Mouse (Mus musculus): ENCODE measurements around the gene Ralgps2. TPM values are rescaled to one million over a fixed set of nuclear protein-coding genes. Genes with fewer than 3 reads are reported as not detected.
A peak's percentile ranks its signal among the peaks of the same experiment; 100 is the strongest.

The Ralgps2 gene
- 10 to 100 TPM; 10.4 to 12.0 TPM for total RNA-seq (2021)

- DNase-seq: peak; percentile 46 to 65
- intact Hi-C loops (cut with DNase I): no loop called here
These were observed at the start of gene Ralgps2 for GRCm38 (mm10) chr1:156939251-156940141. TSS of gene Ralgps2 (minus strand) at chr1:156939626.

- intact Hi-C loops (cut with DNase I): no loop called here
- DNase-seq: no peak
These were observed 48.1 kb upstream of the Ralgps2 start for GRCm38 (mm10) chr1:156987576-156987975.

GRCm38 (mm10) chr1:156986641-156987345 is 47.4 kb upstream of the Ralgps2 start:
- DNase-seq: no peak
- intact Hi-C loops (cut with DNase I): no loop called here

GRCm38 (mm10) chr1:156985657-156986640 is 46.5 kb upstream of the Ralgps2 start:
- DNase-seq: no peak
- intact Hi-C loops (cut with DNase I): no loop called here

GRCm38 (mm10) chr1:156983009-156983870 is 43.8 kb upstream of the Ralgps2 start:
- DNase-seq: no peak
- intact Hi-C loops (cut with DNase I): no loop called here

GRCm38 (mm10) chr1:156981975-156982374 is 42.5 kb upstream of the Ralgps2 start:
- intact Hi-C loops (cut with DNase I): no loop called here
- DNase-seq: no peak

- intact Hi-C loops (cut with DNase I): no loop called here
- no peak for DNase-seq
These were observed 40.3 kb upstream of the Ralgps2 start for GRCm38 (mm10) chr1:156979722-156980121.

GRCm38 (mm10) chr1:156978656-156979055 is 39.2 kb upstream of the Ralgps2 start:
- intact Hi-C loops (cut with DNase I): no loop called here
- no peak for DNase-seq

GRCm38 (mm10) chr1:156973857-156974256 is 34.4 kb upstream of the Ralgps2 start:
- no peak for DNase-seq
- intact Hi-C loops (cut with DNase I): no loop called here

- intact Hi-C loops (cut with DNase I): no loop called here
- DNase-seq: no peak
These were observed 33.0 kb upstream of the Ralgps2 start for GRCm38 (mm10) chr1:156972391-156972790.

GRCm38 (mm10) chr1:156971206-156971811 is 31.9 kb upstream of the Ralgps2 start:
- intact Hi-C loops (cut with DNase I): no loop called here
- no peak for DNase-seq

GRCm38 (mm10) chr1:156970641-156971040 is 31.2 kb upstream of the Ralgps2 start:
- intact Hi-C loops (cut with DNase I): no loop called here
- DNase-seq: no peak

GRCm38 (mm10) chr1:156968107-156968506 is 28.7 kb upstream of the Ralgps2 start:
- intact Hi-C loops (cut with DNase I): no loop called here
- DNase-seq: no peak

- intact Hi-C loops (cut with DNase I): no loop called here
- DNase-seq: no peak
These were observed 25.1 kb upstream of the Ralgps2 start for GRCm38 (mm10) chr1:156964586-156964932.

GRCm38 (mm10) chr1:156963871-156964585 is 24.6 kb upstream of the Ralgps2 start:
- DNase-seq: no peak
- intact Hi-C loops (cut with DNase I): no loop called here

GRCm38 (mm10) chr1:156961481-156962265 is 22.2 kb upstream of the Ralgps2 start:
- intact Hi-C loops (cut with DNase I): no loop called here
- no peak for DNase-seq

- intact Hi-C loops (cut with DNase I): no loop called here
- DNase-seq: no peak
These were observed 19.6 kb upstream of the Ralgps2 start for GRCm38 (mm10) chr1:156959004-156959403.

GRCm38 (mm10) chr1:156957360-156957759 is 17.9 kb upstream of the Ralgps2 start:
- no peak for DNase-seq
- intact Hi-C loops (cut with DNase I): no loop called here
